Mouse (Mus musculus) kidney, adult 2 months (tissue): ENCODE data around the gene Vash1. TPM values are rescaled to one million over a fixed set of nuclear protein-coding genes. Genes with fewer than 3 reads are reported as not detected.

Source experiments
- DNase-seq: peaks from one replicate; pipeline ENCODE4 v3.0.0; 2021
- H3K27ac ChIP-seq: fragments of 200-500 bp; 2 replicates; pipeline ENCODE4 v1.5.1; 2012; ENCODE audit warnings: low read depth, low read length, control low read depth, inconsistent platforms; ENCODE audit not compliant: insufficient read depth
- H3K27me3 ChIP-seq: fragments of 200-500 bp; replicated peaks from 2 replicates; pipeline ENCODE4 v1.6.1; 2012; ENCODE audit warnings: mild to moderate bottlenecking, moderate library complexity, low read length, inconsistent platforms; ENCODE audit not compliant: control insufficient read depth, insufficient read depth
- H3K36me3 ChIP-seq: fragments of 200-500 bp; 2 replicates; pipeline ENCODE4 v1.6.1; 2012; ENCODE audit warnings: mild to moderate bottlenecking, moderate library complexity, low read length, inconsistent platforms; ENCODE audit not compliant: control insufficient read depth, insufficient read depth
- H3K4me1 ChIP-seq: fragments of 200-500 bp; 2 replicates; pipeline ENCODE4 v1.6.1; 2011; ENCODE audit warnings: low read length; ENCODE audit not compliant: control insufficient read depth, insufficient read depth
- H3K4me3 ChIP-seq: fragments of 200-500 bp; 2 replicates; pipeline ENCODE4 v1.5.1; 2011; ENCODE audit warnings: mild to moderate bottlenecking, low read depth, low read length, control low read depth; ENCODE audit not compliant: insufficient read depth
- CTCF ChIP-seq: fragments of 200-500 bp; conservative IDR thresholded peaks from 2 replicates; pipeline ENCODE4 v1.5.1; 2011; ENCODE audit warnings: low read depth, mild to moderate bottlenecking, control low read depth, low read length, moderate library complexity, mixed read lengths; ENCODE audit not compliant: insufficient read depth, insufficient read length
- POLR2A ChIP-seq: fragments of 200-500 bp; IDR thresholded peaks from one replicate; pipeline ENCODE4 v1.6.1; 2011; ENCODE audit warnings: low read depth, low read length, control low read depth
- WGBS: fragments of 180-500 bp; shearing (Covaris S2); methylation state at CpG from one replicate; pipeline ENCODE4 v1.1.7; 2018; 5-methylcytosine and 5-hydroxymethylcytosine counted together
- polyA plus RNA-seq: library from polyadenylated mRNA; depleted of rRNA; stranded (reverse); fragments of >200 nt; gene quantifications from 2 replicates; pipeline ENCODE4 v1.2.3, GENCODE M21; 2012; rRNA removed

The Vash1 gene
- 1.6 and 1.9 TPM in 2 replicates for polyA plus RNA-seq

DNA sequence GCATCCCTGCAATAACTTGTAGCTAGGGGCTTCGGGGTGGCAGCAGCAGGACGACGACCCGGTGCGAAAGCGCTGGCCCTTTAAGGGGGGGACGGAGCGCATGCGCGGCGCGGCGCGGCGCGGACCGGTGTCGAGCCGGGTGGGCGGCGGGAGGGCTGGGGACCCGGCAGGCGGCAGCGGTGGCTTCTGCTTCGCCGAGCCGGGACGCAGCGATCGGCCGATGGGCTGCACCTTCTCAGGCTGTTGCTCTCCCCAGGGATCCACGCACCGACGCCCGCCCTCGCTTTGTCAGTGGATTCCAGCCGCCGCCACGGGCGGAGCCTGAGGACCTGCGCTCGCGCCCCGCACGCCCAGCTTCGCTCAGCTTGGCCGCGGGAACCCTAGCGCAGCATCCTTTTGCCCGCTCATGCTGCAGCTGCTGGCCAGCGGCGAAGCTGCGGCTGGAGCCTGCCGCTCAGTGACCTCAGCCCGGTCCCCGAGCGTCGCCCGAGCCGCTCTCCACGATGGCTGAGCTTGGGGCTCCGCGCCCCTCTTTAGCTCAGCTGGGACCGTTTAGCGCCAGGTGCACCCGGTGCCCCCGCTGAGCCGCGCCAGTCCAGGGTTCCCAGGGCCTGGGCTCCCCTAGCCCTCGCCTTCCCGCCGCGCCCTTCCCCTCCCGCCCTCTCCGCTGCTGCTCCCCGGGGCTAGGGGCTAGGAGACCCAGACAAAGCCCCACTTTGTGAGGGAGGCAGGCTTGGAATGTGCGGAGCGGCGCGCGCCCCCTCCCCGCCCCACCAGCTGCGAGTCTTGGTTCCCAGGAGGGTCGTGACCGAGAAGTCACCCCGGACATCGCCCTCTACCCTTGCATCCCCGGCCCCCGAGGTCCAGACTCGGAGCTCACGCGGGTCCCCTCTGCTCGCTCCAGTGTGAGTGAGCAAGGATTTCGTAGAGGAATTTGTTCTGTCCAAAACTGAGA lies at the start of gene Vash1:
Gene Vash1, plus strand, starts transcription at position 110 of the 955 bp plus-strand sequence.
- Histone ChIP-seq H3K27me3 (no peaks in the 10 kb centered on the region), H3K27ac (no peak within 1 kb of the TSS), H3K36me3 (no peaks in the 10 kb centered on the region), H3K4me1 (no peaks in the 10 kb centered on the region; the same call in 1 of the 2 replicates), H3K4me3 (peak within 1 kb of the TSS; percentile 86)
- DNase-seq: peak; percentile 46
- under 1% methylated on average over 94 of the region's 94 CpGs for WGBS
- TF ChIP-seq POLR2A: no peak
- TF ChIP-seq CTCF: no peak

DNA sequence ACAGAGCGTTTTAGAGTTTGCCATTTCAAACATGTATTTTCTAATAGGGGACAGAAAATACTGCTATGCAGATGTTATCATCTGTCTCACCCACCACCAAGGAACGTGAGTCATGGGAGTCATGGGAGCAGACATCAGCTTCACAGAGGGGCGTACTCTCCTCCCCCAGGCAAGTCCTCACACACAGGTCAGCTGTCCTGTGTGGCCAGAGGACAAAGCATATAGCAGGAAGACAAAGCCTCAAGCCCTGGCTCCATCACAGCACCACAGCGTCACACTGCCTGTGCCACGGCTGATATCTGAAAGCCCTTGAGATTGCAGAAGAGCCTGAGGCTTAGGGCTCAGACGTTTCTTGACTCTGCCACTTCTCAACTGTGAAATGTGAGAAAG lies 49.7 kb upstream of the Vash1 start:
- no peaks in the 10 kb centered on the region for H3K27me3 ChIP-seq
- H3K27ac ChIP-seq: no peak overlapping the region
- WGBS: 58% methylated on average over 6 of the region's 6 CpGs
- no peaks in the 10 kb centered on the region for H3K36me3 ChIP-seq
- H3K4me3 ChIP-seq: no peak overlapping the region
- DNase-seq: no peak
- no peak for TF ChIP-seq POLR2A
- TF ChIP-seq CTCF: no peak
- no peaks in the 10 kb centered on the region for H3K4me1 ChIP-seq

DNA sequence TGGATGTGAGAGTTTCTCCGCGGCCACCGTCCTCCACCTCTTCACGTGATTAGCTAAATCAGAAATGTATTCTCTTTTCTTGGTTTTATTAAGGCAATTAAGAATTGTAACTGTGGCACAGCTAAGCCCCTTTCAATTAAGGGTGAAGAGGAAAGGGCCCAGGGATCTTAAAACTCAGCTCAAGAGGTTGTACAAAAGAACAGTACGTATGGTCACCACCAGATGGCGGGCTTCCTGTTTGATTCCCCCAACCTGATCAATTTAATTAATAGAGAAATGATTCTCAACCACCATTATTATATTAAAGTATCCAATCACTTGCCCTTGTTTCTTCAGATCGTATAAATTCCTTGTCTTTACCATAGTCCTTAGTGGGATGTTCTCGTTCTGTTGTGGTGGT lies 36.7 kb upstream of the Vash1 start:
- DNase-seq: no peak
- no peaks in the 10 kb centered on the region for H3K36me3 ChIP-seq
- H3K4me1 ChIP-seq: no peaks in the 10 kb centered on the region
- H3K4me3 ChIP-seq: no peak overlapping the region
- peak; percentile 16; the same call in 1 of the 2 replicates for TF ChIP-seq CTCF
- no peak for TF ChIP-seq POLR2A
- no peaks in the 10 kb centered on the region for H3K27me3 ChIP-seq
- H3K27ac ChIP-seq: no peak overlapping the region
- WGBS: 51% methylated on average over 8 of the region's 8 CpGs

DNA sequence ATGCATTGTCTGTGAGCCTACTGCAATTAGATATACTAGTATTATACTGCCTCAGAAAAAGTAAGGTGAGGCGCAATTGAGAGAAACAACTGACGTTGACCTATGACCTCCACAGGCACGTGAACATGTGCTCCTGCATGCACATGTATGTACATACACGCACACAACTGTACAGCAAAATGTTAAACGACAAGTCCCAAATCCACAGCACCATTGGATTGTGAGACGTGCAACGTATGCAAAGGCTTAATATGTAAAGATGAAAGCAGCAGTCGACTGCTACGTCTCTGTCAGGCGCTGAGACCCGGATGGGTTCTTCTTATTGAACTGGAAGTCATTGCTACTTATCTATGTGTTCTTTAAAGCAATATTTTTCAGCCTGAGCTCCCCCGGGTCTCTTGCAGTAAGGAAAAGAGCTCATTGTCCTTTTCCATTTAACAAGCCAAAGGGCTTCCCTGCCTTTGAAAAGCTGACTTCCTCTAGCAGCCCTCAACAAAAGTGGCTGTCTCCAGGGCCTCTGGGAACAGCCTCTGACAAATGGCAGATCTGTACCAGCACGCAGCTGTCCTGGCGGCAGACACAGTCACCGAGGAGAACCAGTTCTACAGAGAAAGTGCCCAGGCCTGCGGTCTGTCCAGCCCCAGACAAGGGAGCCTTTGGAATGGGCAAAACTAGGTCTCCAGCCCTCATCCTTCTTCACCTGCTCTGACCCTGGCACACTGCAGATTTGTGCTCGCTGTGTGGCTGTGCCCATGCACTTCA lies 33.8 kb upstream of the Vash1 start:
- no peak for TF ChIP-seq CTCF
- TF ChIP-seq POLR2A: no peak
- no peak for DNase-seq
- no peaks in the 10 kb centered on the region for H3K4me1 ChIP-seq
- no peak overlapping the region for H3K4me3 ChIP-seq
- no peaks in the 10 kb centered on the region for H3K36me3 ChIP-seq
- WGBS: 70% methylated on average over 17 of the region's 17 CpGs
- no peaks in the 10 kb centered on the region for H3K27me3 ChIP-seq
- no peak overlapping the region for H3K27ac ChIP-seq

DNA sequence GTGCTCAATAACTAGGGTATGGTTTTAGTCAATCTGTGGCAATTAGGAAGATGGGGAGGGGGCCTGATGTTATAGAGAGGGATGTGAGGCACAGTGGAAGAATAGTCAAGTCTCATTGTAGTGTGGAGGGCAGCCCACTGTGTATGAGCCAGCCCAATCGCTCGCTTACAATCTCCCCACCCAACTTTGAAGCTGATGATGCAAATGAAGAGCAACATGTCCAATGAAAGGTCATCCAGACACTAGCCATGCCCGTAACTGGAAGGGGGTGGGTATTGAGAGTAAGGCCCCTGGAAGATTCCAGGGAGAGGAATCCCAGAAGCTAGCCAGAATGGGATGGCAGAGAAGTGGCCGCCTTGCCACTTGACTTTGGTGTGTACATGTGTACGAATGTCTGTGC lies 33.0 kb upstream of the Vash1 start:
- WGBS: 93% methylated on average over 5 of the region's 5 CpGs
- H3K36me3 ChIP-seq: no peaks in the 10 kb centered on the region
- no peak overlapping the region for H3K27ac ChIP-seq
- no peaks in the 10 kb centered on the region for H3K27me3 ChIP-seq
- no peak overlapping the region for H3K4me3 ChIP-seq
- no peak for DNase-seq
- TF ChIP-seq CTCF (no peak), POLR2A (no peak)
- no peaks in the 10 kb centered on the region for H3K4me1 ChIP-seq

DNA sequence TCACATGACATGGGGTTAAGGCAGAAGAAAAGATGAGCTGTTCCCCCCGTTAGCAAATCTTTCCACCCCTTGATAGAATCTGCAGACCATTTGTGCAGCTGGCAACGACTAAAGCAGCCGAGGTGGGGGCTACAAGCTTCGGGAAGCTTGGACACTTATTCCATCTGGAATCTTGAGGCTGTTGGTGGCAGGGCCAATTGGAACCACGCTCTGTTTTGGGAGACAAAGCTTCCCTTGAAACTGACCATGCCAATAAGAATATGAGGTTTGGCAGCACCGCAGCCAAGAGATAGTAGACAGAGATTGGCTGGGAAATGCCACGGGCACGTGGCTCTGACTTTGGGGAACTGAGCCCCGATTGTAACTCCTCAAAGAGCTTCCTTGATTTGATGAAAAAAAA lies 31.7 kb upstream of the Vash1 start:
- no peak for TF ChIP-seq CTCF
- H3K36me3 ChIP-seq: no peaks in the 10 kb centered on the region
- no peak overlapping the region for H3K4me3 ChIP-seq
- no peaks in the 10 kb centered on the region for H3K27me3 ChIP-seq
- no peak for DNase-seq
- no peak overlapping the region for H3K27ac ChIP-seq
- 56% methylated on average over 9 of the region's 9 CpGs for WGBS
- no peaks in the 10 kb centered on the region for H3K4me1 ChIP-seq

DNA sequence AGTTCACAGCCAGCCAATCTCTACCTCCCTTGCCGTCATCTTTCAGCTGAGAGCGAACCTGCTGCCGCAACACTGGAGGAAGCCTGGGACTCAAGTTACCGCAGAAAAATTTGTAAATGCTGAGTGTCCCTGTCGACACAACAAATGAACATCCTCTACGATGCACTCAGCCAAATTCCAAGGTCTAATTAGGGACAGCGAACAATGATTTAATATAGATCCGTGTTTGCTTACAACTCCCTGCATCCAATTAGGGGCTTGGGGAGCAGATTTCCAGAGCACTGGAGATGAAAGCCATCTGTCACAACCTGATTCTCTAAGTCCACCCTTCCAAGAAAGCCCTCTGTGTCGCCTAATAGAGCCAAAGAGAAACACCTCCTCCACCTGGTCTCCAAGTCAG lies 31.2 kb upstream of the Vash1 start:
- no peak for DNase-seq
- Histone ChIP-seq H3K4me3 (no peak overlapping the region), H3K4me1 (no peaks in the 10 kb centered on the region), H3K27ac (no peak overlapping the region), H3K27me3 (no peaks in the 10 kb centered on the region), H3K36me3 (no peaks in the 10 kb centered on the region)
- no peak for TF ChIP-seq POLR2A
- TF ChIP-seq CTCF: no peak
- 34% methylated on average over 9 of the region's 9 CpGs for WGBS
